ENCODE assay signal across 27 mouse cellular contexts in genomic region chr15:27308639-27309038, GRCm38 (mm10).
DNase-seq lines count a peak whose midpoint lies in the region; ATAC-seq and TF ChIP-seq lines count a peak whose summit lies in the region.
"Had no signal": no experiment of that assay in that cellular context is flagged by ENCODE, and none has a peak within 500 bp of the region (broad histone marks: within the 10 kb centered on the region; RNA-seq: fewer than 3 reads in every experiment).

No protein-coding gene starts in this region.

- no peak overlapping the region for H3K27ac ChIP-seq in limb, embryonic 14.5 days (replicated peaks; ENCODE audit: low read depth, low read length)
- no peak overlapping the region for H3K27ac ChIP-seq in limb, embryonic 10.5 days
- H3K27ac ChIP-seq in embryonic facial prominence, embryonic 14.5 days (replicated peaks; ENCODE audit: low read depth, low read length), result no peak overlapping the region
- H3K27ac ChIP-seq: embryonic facial prominence, embryonic 13.5 days; forebrain, embryonic 10.5 days; forebrain, embryonic 13.5 days; heart, adult 2 months; heart, embryonic 10.5 days; heart, embryonic 13.5 days; hindbrain, embryonic 12.5 days; hindbrain, embryonic 15.5 days had no signal

- no peak for TF ChIP-seq POLR2A in limb, embryonic 14.5 days (IDR thresholded peaks at IDR 0.05; ENCODE audit: borderline replicate concordance, extremely low read depth, insufficient read depth, insufficient read length)

- no peaks in the 10 kb centered on the region for H3K27me3 ChIP-seq in limb, embryonic 14.5 days (ENCODE audit: control insufficient read depth, insufficient read depth, low read length)
- H3K27me3 ChIP-seq in limb, embryonic 10.5 days (ENCODE audit: low read depth, poor library complexity, severe bottlenecking), result no peaks in the 10 kb centered on the region
- H3K27me3 ChIP-seq in embryonic facial prominence, embryonic 14.5 days (replicated peaks; ENCODE audit: control insufficient read depth, insufficient read depth, low read length), result no peaks in the 10 kb centered on the region
- H3K27me3 ChIP-seq: CH12.LX; embryonic facial prominence, embryonic 13.5 days; forebrain, embryonic 13.5 days; heart, embryonic 13.5 days; hindbrain, embryonic 12.5 days; hindbrain, embryonic 15.5 days had no signal

- peak; percentile 85 for ATAC-seq in frontal cortex, adult (ENCODE audit: low TSS enrichment)
- ATAC-seq in limb, embryonic 14.5 days (ENCODE audit: low FRiP score, low read depth), result no peak
- ATAC-seq in embryonic facial prominence, embryonic 14.5 days (ENCODE audit: low read depth), result no peak
- ATAC-seq: forebrain, embryonic 13.5 days; forebrain, embryonic 16.5 days; inflammation-experienced regulatory T-cells, adult 6 months; intestine, embryonic 16.5 days; Patski had no signal

- no peak overlapping the region for H3K9ac ChIP-seq in limb, embryonic 14.5 days (ENCODE audit: low read depth, low read length, severe bottlenecking)
- no peak overlapping the region for H3K9ac ChIP-seq in embryonic facial prominence, embryonic 14.5 days (ENCODE audit: low read depth, low read length)
- H3K9ac ChIP-seq: embryonic facial prominence, embryonic 13.5 days; forebrain, embryonic 13.5 days; heart, embryonic 13.5 days; hindbrain, embryonic 12.5 days; hindbrain, embryonic 15.5 days had no signal

- 24% methylated on average over 4 of the region's 4 CpGs for WGBS in limb, embryonic 14.5 days
- 63% methylated on average over 4 of the region's 4 CpGs for WGBS in limb, embryonic 10.5 days
- 39% methylated on average over 4 of the region's 4 CpGs for WGBS in embryonic facial prominence, embryonic 14.5 days

- no peak overlapping the region for H3K4me3 ChIP-seq in limb, embryonic 14.5 days (replicated peaks; ENCODE audit: low read length)
- H3K4me3 ChIP-seq in limb, embryonic 10.5 days, result no peak overlapping the region
- no peak overlapping the region for H3K4me3 ChIP-seq in embryonic facial prominence, embryonic 14.5 days (ENCODE audit: low read depth, low read length)
- H3K4me3 ChIP-seq: embryonic facial prominence, embryonic 13.5 days; forebrain, embryonic 10.5 days; forebrain, embryonic 13.5 days; heart, adult 2 months; heart, embryonic 10.5 days; heart, embryonic 13.5 days; hindbrain, embryonic 12.5 days; hindbrain, embryonic 15.5 days had no signal

- no peaks in the 10 kb centered on the region for H3K4me1 ChIP-seq in limb, embryonic 14.5 days (ENCODE audit: control insufficient read depth, insufficient read depth, low read length)
- H3K4me1 ChIP-seq in limb, embryonic 10.5 days, result peaks cover 6% of the 10 kb centered on the region
- no peaks in the 10 kb centered on the region for H3K4me1 ChIP-seq in embryonic facial prominence, embryonic 14.5 days (ENCODE audit: control insufficient read depth, insufficient read depth, low read length)
- H3K4me1 ChIP-seq: embryonic facial prominence, embryonic 13.5 days; forebrain, embryonic 10.5 days; forebrain, embryonic 13.5 days; heart, embryonic 10.5 days; heart, embryonic 13.5 days; hindbrain, embryonic 12.5 days; hindbrain, embryonic 15.5 days had no signal

- DNase-seq in frontal cortex, postnatal 36 days (ENCODE audit: low spot score in 2 of 2), result no peak
- peak; percentile 13 for DNase-seq in limb, embryonic 14.5 days (ENCODE audit: low spot score)
- DNase-seq in limb, embryonic 10.5 days (ENCODE audit: low spot score), result no peak
- DNase-seq in embryonic facial prominence, embryonic 14.5 days (ENCODE audit: low spot score), result peak; percentile 31
- no peak for DNase-seq in urinary bladder, postnatal 36 days (ENCODE audit: low spot score in 2 of 2)
- DNase-seq: adrenal gland, postnatal 10 days; B cell, adult 2 months; cerebellum, adult 11-12 months; cerebellum, adult 9-10 months; cerebellum, postnatal 14 days; gastrocnemius, postnatal 25 days; heart, adult 2 months; kidney, adult 18-20 months had no signal

- H3K4me2 ChIP-seq in limb, embryonic 14.5 days (replicated peaks; ENCODE audit: low read depth, low read length, severe bottlenecking), result no peak overlapping the region
- no peak overlapping the region for H3K4me2 ChIP-seq in embryonic facial prominence, embryonic 14.5 days (ENCODE audit: low read depth, low read length)
- H3K4me2 ChIP-seq: embryonic facial prominence, embryonic 13.5 days; forebrain, embryonic 13.5 days; heart, embryonic 13.5 days; hindbrain, embryonic 12.5 days; hindbrain, embryonic 15.5 days had no signal

- H3K9me3 ChIP-seq in limb, embryonic 14.5 days (ENCODE audit: control insufficient read depth, low read length), result no peaks in the 10 kb centered on the region
- H3K9me3 ChIP-seq in limb, embryonic 10.5 days (replicated peaks), result no peaks in the 10 kb centered on the region
- no peaks in the 10 kb centered on the region for H3K9me3 ChIP-seq in embryonic facial prominence, embryonic 14.5 days (ENCODE audit: control insufficient read depth, low read length)
- H3K9me3 ChIP-seq: embryonic facial prominence, embryonic 13.5 days; forebrain, embryonic 10.5 days; forebrain, embryonic 13.5 days; G1E; heart, embryonic 10.5 days; heart, embryonic 13.5 days; hindbrain, embryonic 12.5 days; hindbrain, embryonic 15.5 days had no signal

- H3K36me3 ChIP-seq in limb, embryonic 14.5 days (ENCODE audit: control insufficient read depth, insufficient read depth, low read length), result no peaks in the 10 kb centered on the region
- H3K36me3 ChIP-seq in limb, embryonic 10.5 days, result no peaks in the 10 kb centered on the region
- H3K36me3 ChIP-seq in embryonic facial prominence, embryonic 14.5 days (ENCODE audit: control insufficient read depth, insufficient read depth, low read length), result no peaks in the 10 kb centered on the region
- H3K36me3 ChIP-seq: embryonic facial prominence, embryonic 13.5 days; forebrain, embryonic 10.5 days; G1E; heart, embryonic 10.5 days; heart, embryonic 13.5 days; hindbrain, embryonic 12.5 days; hindbrain, embryonic 15.5 days had no signal

Comparison
In these comparisons a context has a peak if more than half of its experiments do, and no peak if none do; other contexts are left out.
1. DNase-seq: peak in limb, embryonic 14.5 days (single experiment) and embryonic facial prominence, embryonic 14.5 days (single experiment); none in frontal cortex, postnatal 36 days (0 of 2), limb, embryonic 10.5 days (single experiment) and urinary bladder, postnatal 36 days (0 of 2).